Mouse (Mus musculus) C2C12 (cell line): ENCODE results near the gene Calca. TPM values are rescaled to one million over a fixed set of nuclear protein-coding genes. Genes with fewer than 3 reads are reported as not detected.

Experiments used
- H3K27me3 ChIP-seq: one replicate; pipeline ENCODE4 v1.6.1; 2011; ENCODE audit not compliant: control insufficient read depth, insufficient read depth, insufficient read length
- H3K36me3 ChIP-seq: one replicate; pipeline ENCODE4 v1.6.1; 2011; ENCODE audit not compliant: control insufficient read depth, insufficient read depth
- H3K4me3 ChIP-seq: one replicate; pipeline ENCODE4 v1.5.1; 2011; ENCODE audit warnings: mild to moderate bottlenecking, control low read depth; ENCODE audit not compliant: poor library complexity, insufficient read depth, severe bottlenecking
- H3K79me2 ChIP-seq: one replicate; pipeline ENCODE4 v1.6.1; 2011; ENCODE audit not compliant: control insufficient read depth, insufficient read depth
- H3K79me3 ChIP-seq: one replicate; pipeline ENCODE4 v1.6.1; 2011; ENCODE audit warnings: low read depth, control low read depth
- H3ac ChIP-seq: one replicate; pipeline ENCODE3; 2011; ENCODE audit warnings: low read depth; ENCODE audit not compliant: control insufficient read depth, insufficient read length
- CEBPB ChIP-seq: IDR thresholded peaks from one replicate; pipeline ENCODE4 v1.6.1; 2011; ENCODE audit warnings: low read depth, mild to moderate bottlenecking, control low read depth, moderate library complexity
- CTCF ChIP-seq: IDR thresholded peaks from one replicate; pipeline ENCODE4 v1.5.1; 2011; ENCODE audit not compliant: control insufficient read depth, insufficient read depth, insufficient read length
- FOSL1 ChIP-seq: IDR thresholded peaks from one replicate; pipeline ENCODE4 v1.8.0; 2011; ENCODE audit warnings: mild to moderate bottlenecking, low read length; ENCODE audit not compliant: poor library complexity, insufficient read depth, severe bottlenecking
- MAX ChIP-seq: IDR thresholded peaks from one replicate; pipeline ENCODE4 v1.6.1; 2011; ENCODE audit warnings: mild to moderate bottlenecking, control low read depth
- MYOD1 ChIP-seq: IDR thresholded peaks from one replicate; pipeline ENCODE4 v1.6.1; 2011; ENCODE audit warnings: low read depth; ENCODE audit not compliant: control insufficient read depth, insufficient read length
- MYOG ChIP-seq: IDR thresholded peaks from one replicate; pipeline ENCODE4 v1.6.1; 2011; ENCODE audit not compliant: control insufficient read depth, insufficient read length; ENCODE audit errors: extremely low read depth
- USF1 ChIP-seq: IDR thresholded peaks from one replicate; pipeline ENCODE4 v1.6.1; 2011; ENCODE audit warnings: low read depth, mild to moderate bottlenecking, control low read depth, moderate library complexity
- long read RNA-seq, 2 experiments: library from polyadenylated mRNA; unstranded; transcript quantifications; one replicate each; pipeline ENCODE4 v2.0.0; 2019 to 2020
- polyA plus RNA-seq: library from polyadenylated mRNA; unstranded; fragments of >200 nt; fragmentation: generic; extraction: Trizol; gene quantifications from one replicate; pipeline ENCODE4 v1.2.1, GENCODE M21; 2012; ENCODE audit warnings: missing spikeins

The Calca gene
- polyA plus RNA-seq, result 0.13 TPM
- long read RNA-seq, experiment 1, result 0 reads
- long read RNA-seq, experiment 2, result 0 reads

DNA sequence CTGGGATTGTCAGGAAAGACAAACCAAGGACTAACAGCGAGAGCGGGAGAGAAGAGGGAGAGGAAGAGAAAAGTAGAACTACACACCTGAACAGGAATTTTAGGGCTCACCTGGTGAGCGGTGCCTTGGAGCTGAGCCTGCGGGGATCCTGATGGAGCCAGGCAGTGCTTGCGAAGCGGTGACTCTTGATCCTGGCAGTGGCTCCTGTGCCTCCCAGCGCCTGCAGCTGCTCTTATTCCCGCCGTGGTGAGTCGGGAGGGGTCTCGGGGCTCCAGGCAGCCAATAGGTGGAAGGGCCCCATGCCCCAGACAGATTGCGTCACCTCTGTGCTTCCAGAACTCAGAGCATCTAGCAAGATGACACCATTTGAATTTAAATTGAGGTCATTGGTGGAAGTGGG lies at the start of gene Calca:
Gene Calca (minus strand): TSS at position 256 of the 400 bp plus-strand sequence.
- Histone ChIP-seq H3K79me2 (no peaks in the 10 kb centered on the region), H3K36me3 (no peaks in the 10 kb centered on the region), H3K4me3 (no peak within 1 kb of the TSS), H3K27me3 (peaks cover 25% of the 10 kb centered on the region), H3ac (no peak within 1 kb of the TSS), H3K79me3 (no peaks in the 10 kb centered on the region)
- TF ChIP-seq MYOD1 (peak; percentile 5), CEBPB (no peak), FOSL1 (no peak)

DNA sequence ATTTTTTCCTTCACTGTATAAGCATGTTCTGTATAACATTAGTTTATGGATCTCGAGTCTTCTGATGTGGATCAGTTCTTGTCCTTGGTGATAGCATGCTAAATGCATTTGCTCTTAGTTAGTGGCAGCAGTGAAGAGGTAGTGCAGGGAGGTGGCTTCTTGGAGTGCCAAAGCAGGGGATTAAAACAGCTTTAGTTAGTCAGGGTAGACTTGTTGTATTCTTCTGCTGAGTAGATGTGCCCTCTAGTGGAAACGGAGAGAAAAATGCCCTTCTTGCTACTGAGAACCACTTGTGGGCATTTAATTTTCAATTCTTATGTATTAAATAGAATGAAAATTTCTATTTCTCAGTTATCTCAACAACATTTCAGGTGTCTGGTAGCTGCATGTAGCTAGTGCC lies 36.5 kb upstream of the Calca start:
- no peak overlapping the region for H3K4me3 ChIP-seq
- H3ac ChIP-seq, result no peak overlapping the region
- no peaks in the 10 kb centered on the region for H3K79me3 ChIP-seq
- TF ChIP-seq MAX (no peak), MYOD1 (no peak), CEBPB (no peak), USF1 (no peak), MYOG (no peak), CTCF (no peak), FOSL1 (no peak)
- H3K79me2 ChIP-seq, result no peaks in the 10 kb centered on the region
- H3K36me3 ChIP-seq, result no peaks in the 10 kb centered on the region
- H3K27me3 ChIP-seq, result no peaks in the 10 kb centered on the region

GRCm38 (mm10) chr7:114671405-114671804 lies 35.2 kb upstream of the Calca start:
- Histone ChIP-seq H3K79me3 (no peaks in the 10 kb centered on the region), H3K27me3 (no peaks in the 10 kb centered on the region), H3K4me3 (no peak overlapping the region), H3K79me2 (no peaks in the 10 kb centered on the region), H3K36me3 (no peaks in the 10 kb centered on the region), H3ac (no peak overlapping the region)
- no peak for TF ChIP-seq CEBPB
- no peak for TF ChIP-seq MAX
- TF ChIP-seq FOSL1, result no peak
- no peak for TF ChIP-seq CTCF
- TF ChIP-seq MYOD1, result no peak
- no peak for TF ChIP-seq USF1
- TF ChIP-seq MYOG, result no peak

DNA sequence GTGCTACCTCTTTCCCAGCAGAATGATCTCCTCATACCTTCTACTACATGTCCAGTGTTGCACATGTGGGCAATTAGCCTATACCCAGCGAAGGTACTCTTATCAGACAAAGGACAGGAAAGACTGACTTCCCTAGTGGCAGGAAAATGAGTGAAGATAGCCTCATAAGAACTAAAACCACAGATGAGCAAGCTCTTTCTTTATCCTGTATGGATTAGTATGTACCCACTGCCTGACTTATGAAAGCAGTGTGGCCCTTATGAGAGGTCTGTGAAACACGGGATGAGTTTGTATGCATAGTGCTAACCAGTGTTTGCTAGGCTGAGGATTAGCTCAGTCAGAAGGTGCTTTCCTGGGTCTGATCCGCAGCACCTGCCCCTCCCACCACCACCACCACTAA lies 13.6 kb upstream of the Calca start:
- Histone ChIP-seq H3K79me3 (no peaks in the 10 kb centered on the region), H3K4me3 (no peak overlapping the region), H3K27me3 (peaks cover 9% of the 10 kb centered on the region), H3K36me3 (no peaks in the 10 kb centered on the region), H3ac (no peak overlapping the region), H3K79me2 (no peaks in the 10 kb centered on the region)
- TF ChIP-seq USF1 (no peak), MYOD1 (no peak), MAX (no peak), MYOG (no peak), FOSL1 (no peak), CEBPB (no peak), CTCF (no peak)

DNA sequence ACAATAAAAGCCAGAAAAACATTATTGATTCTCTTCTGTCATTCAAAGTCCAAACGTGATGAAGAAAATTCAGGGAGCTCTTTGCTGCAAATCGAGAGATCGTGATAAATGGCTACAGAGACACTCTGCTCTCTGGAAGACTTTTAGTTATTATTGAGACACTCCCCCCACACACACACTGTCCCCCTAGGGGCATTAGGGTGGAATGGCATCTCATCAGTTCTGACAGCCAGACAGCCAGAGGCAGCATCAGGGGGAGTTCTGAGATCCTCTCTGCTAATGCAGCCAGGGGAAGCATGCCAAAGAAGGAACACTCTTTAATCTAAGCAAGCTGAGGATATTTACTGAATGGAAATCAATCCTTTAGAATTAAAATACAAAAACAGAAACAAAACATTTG lies 12.6 kb upstream of the Calca start:
- H3ac ChIP-seq, result no peak overlapping the region
- H3K79me2 ChIP-seq, result no peaks in the 10 kb centered on the region
- H3K4me3 ChIP-seq, result no peak overlapping the region
- H3K79me3 ChIP-seq, result no peaks in the 10 kb centered on the region
- no peak for TF ChIP-seq MYOD1
- no peak for TF ChIP-seq MAX
- TF ChIP-seq MYOG, result no peak
- no peak for TF ChIP-seq FOSL1
- no peak for TF ChIP-seq CTCF
- TF ChIP-seq USF1, result no peak
- no peaks in the 10 kb centered on the region for H3K36me3 ChIP-seq
- peaks cover 9% of the 10 kb centered on the region for H3K27me3 ChIP-seq

DNA sequence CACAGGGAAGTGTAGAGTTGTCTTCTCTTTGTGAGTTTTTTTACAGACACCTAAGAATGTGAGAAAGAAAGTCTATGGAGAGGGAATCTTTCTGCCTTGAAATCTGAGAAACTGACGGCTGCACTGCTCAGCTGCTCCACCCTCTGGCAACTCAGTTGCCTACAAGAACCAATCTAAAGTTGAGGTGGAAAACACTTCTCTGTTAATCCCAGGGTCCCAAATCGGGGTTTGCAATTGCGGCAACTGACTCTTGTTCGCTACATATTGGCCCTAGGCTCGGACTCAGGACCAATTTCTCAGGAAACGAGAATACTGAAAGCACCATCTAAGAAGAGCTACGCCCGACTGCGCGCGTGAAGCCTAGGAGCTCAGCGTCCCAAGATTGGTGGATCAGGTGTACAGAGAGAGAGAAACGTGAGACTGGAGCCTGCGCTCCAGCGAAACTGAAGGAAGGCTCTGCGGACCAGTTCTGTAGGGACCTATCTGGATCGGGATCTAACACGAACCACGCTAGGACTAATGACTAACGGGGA lies 522 bp downstream of the Calca start:
- no peak overlapping the region for H3K4me3 ChIP-seq
- H3K27me3 ChIP-seq, result peaks cover 25% of the 10 kb centered on the region

More for the DNA sequence above, 522 bp downstream of the Calca start:
- Histone ChIP-seq H3K79me2 (no peaks in the 10 kb centered on the region), H3K36me3 (no peaks in the 10 kb centered on the region), H3K79me3 (no peaks in the 10 kb centered on the region), H3ac (no peak overlapping the region)
- TF ChIP-seq MYOD1 (no peak), CEBPB (no peak), CTCF (no peak), MAX (no peak), MYOG (no peak), USF1 (no peak), FOSL1 (no peak)
